Mouse (Mus musculus): ENCODE data around the gene Col16a1. TPM values are rescaled to one million over a fixed set of nuclear protein-coding genes. Genes with fewer than 3 reads are reported as not detected.

The Col16a1 gene
- polyA plus RNA-seq, 1 experiment from 2014 or later: 37.1 TPM

DNA sequence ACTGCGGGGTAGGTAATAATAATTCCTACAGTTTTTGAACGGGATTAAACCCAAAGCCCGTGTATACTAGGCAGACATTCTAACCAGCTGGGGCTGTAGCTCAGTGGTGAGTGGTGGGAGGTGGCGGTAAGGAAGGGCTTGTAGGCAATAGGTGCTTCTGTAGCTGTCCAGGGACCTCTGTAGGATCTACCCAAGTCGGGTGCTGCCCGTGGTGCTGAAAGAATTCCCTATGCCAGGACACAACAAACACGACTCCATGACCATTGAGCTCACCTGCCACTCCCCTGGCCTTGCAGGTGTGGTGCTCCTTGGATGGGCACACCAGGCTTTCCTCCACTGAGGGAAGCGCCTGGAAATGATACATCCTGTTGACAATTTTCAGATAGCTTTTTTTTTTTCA lies 22.1 kb upstream of the Col16a1 start:
- 35% methylated on average over 8 of the region's 8 CpGs for WGBS
- Histone ChIP-seq H3K27me3 (ENCODE audit: control insufficient read depth, insufficient read depth, low read length) (peaks cover 8% of the 10 kb centered on the region; the same call in 1 of the 2 replicates), H3K27ac (replicated peaks in 1 of 2; ENCODE audit: control insufficient read depth in 1 of 2, insufficient read depth in 1 of 2, low read depth in 2 of 2, low read length in 2 of 2) (no peak overlapping the region), H3K4me1 (ENCODE audit: control insufficient read depth in 2 of 2, insufficient read depth in 2 of 2, low read length in 2 of 2) (no peaks in the 10 kb centered on the region; a peak in 1 of 4 replicates), H3K4me2 (ENCODE audit: low read length) (no peak overlapping the region), H3K9me3 (ENCODE audit: control insufficient read depth, low read length) (no peaks in the 10 kb centered on the region), H3K36me3 (ENCODE audit: control insufficient read depth, insufficient read depth, low read length) (no peaks in the 10 kb centered on the region), H3K4me3 (ENCODE audit: control insufficient read depth in 1 of 2, insufficient read depth in 1 of 2, low read depth in 1 of 2, low read length in 2 of 2) (no peak overlapping the region), H3K9ac (ENCODE audit: low read length) (no peak overlapping the region)
- ATAC-seq (ENCODE audit: insufficient number of reproducible peaks, insufficient read depth, low FRiP score, low read depth): no peak

DNA sequence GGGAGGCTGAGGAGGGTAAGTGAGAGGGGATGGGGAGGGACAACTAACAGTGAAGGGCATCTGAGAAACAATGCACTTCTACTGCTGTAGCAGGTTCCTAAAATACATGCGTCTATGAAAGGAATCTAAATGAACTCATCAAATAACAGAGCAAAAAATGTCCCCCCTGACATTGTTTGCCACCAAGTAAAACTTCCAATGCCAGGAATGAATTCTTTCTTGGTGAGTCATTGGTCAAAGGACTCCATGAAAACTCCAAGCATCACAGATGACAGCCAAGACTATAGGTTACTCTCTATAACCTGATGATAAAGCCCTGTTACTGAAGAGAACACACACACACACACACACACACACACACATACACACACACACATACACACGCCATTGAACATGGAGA lies 16.5 kb upstream of the Col16a1 start:
- 62% methylated on average over 2 of the region's 2 CpGs for WGBS
- ATAC-seq (ENCODE audit: insufficient number of reproducible peaks, insufficient read depth, low FRiP score, low read depth): no peak
- no peak overlapping the region for H3K4me3 ChIP-seq (ENCODE audit: control insufficient read depth in 1 of 2, insufficient read depth in 1 of 2, low read depth in 1 of 2, low read length in 2 of 2)
- H3K27ac ChIP-seq (replicated peaks in 1 of 2; ENCODE audit: control insufficient read depth in 1 of 2, insufficient read depth in 1 of 2, low read depth in 2 of 2, low read length in 2 of 2): no peak overlapping the region
- no peaks in the 10 kb centered on the region for H3K9me3 ChIP-seq (ENCODE audit: control insufficient read depth, low read length)
- H3K9ac ChIP-seq (ENCODE audit: low read length): no peak overlapping the region
- no peaks in the 10 kb centered on the region for H3K36me3 ChIP-seq (ENCODE audit: control insufficient read depth, insufficient read depth, low read length)
- peaks cover 0 to under 1% of the 10 kb centered on the region in 2 experiments; a peak in 3 of 4 replicates for H3K4me1 ChIP-seq (ENCODE audit: control insufficient read depth in 2 of 2, insufficient read depth in 2 of 2, low read length in 2 of 2)
- peaks cover 22% of the 10 kb centered on the region for H3K27me3 ChIP-seq (ENCODE audit: control insufficient read depth, insufficient read depth, low read length)
- no peak overlapping the region for H3K4me2 ChIP-seq (ENCODE audit: low read length)

DNA sequence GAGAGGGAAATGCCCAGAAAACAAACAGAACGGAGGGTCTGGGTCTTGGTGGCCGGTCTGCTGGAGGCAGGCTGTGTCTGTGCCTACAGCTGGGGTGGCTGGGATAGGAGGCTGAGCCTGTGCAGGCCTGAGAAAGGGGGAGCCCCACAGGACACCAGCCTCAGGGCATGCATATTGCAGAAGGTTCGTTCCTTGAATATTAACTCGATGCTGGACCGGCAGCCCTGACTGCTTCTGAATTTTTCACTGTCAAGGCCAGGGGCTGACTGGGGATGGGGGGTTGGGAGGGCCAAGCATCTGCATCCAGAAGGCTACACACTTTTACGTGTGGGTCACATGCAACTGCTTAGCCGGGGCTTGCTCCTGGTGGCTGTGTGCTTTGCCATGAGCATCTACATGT lies 14.1 kb upstream of the Col16a1 start:
- Histone ChIP-seq H3K4me1 (ENCODE audit: control insufficient read depth in 2 of 2, insufficient read depth in 2 of 2, low read length in 2 of 2) (peaks cover 16% of the 10 kb centered on the region in 2 experiments), H3K36me3 (ENCODE audit: control insufficient read depth, insufficient read depth, low read length) (no peaks in the 10 kb centered on the region), H3K9me3 (ENCODE audit: control insufficient read depth, low read length) (no peaks in the 10 kb centered on the region), H3K27ac (replicated peaks in 1 of 2; ENCODE audit: control insufficient read depth in 1 of 2, insufficient read depth in 1 of 2, low read depth in 2 of 2, low read length in 2 of 2) (no peak overlapping the region), H3K27me3 (ENCODE audit: control insufficient read depth, insufficient read depth, low read length) (peaks cover 18% of the 10 kb centered on the region), H3K4me3 (ENCODE audit: control insufficient read depth in 1 of 2, insufficient read depth in 1 of 2, low read depth in 1 of 2, low read length in 2 of 2) (no peak overlapping the region), H3K4me2 (ENCODE audit: low read length) (no peak overlapping the region), H3K9ac (ENCODE audit: low read length) (no peak overlapping the region)
- WGBS: 70% methylated on average over 7 of the region's 7 CpGs
- ATAC-seq (ENCODE audit: insufficient number of reproducible peaks, insufficient read depth, low FRiP score, low read depth): no peak

DNA sequence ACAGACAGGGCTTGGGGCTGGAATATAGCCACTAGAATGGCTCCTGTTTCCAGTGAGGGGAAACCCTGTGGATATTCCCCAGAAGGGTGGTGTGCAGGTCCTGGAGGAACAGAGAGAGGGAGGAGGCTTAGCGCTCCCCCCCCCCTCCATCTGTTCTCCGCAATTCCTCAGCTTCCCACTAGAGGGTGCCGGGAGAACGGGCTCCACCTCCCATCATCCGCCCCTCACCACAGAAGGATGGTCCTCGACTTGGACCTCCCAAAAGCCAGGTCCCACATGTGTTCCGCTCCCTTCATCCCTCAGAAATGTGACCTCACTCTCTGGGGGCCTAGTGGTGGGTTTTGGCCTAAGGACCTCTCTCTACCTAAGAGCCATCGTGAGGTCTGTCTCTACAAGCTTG lies 11.5 kb upstream of the Col16a1 start:
- no peak overlapping the region for H3K4me3 ChIP-seq (ENCODE audit: control insufficient read depth in 1 of 2, insufficient read depth in 1 of 2, low read depth in 1 of 2, low read length in 2 of 2)
- H3K36me3 ChIP-seq (ENCODE audit: control insufficient read depth, insufficient read depth, low read length): no peaks in the 10 kb centered on the region
- ATAC-seq (ENCODE audit: insufficient number of reproducible peaks, insufficient read depth, low FRiP score, low read depth): 0 out of 2 replicates have a peak, but pooled peaks have one; percentile 14
- no peak overlapping the region for H3K9ac ChIP-seq (ENCODE audit: low read length)
- H3K4me1 ChIP-seq (ENCODE audit: control insufficient read depth in 2 of 2, insufficient read depth in 2 of 2, low read length in 2 of 2): peaks cover 16% of the 10 kb centered on the region in 2 experiments
- 3% methylated on average over 8 of the region's 8 CpGs for WGBS
- peak overlapping the region; percentile 68 to 71; a peak in 3 of 4 replicates for H3K27ac ChIP-seq (replicated peaks in 1 of 2; ENCODE audit: control insufficient read depth in 1 of 2, insufficient read depth in 1 of 2, low read depth in 2 of 2, low read length in 2 of 2)
- H3K4me2 ChIP-seq (ENCODE audit: low read length): peak overlapping the region; percentile 57
- no peaks in the 10 kb centered on the region for H3K9me3 ChIP-seq (ENCODE audit: control insufficient read depth, low read length)
- H3K27me3 ChIP-seq (ENCODE audit: control insufficient read depth, insufficient read depth, low read length): peaks cover 18% of the 10 kb centered on the region

DNA sequence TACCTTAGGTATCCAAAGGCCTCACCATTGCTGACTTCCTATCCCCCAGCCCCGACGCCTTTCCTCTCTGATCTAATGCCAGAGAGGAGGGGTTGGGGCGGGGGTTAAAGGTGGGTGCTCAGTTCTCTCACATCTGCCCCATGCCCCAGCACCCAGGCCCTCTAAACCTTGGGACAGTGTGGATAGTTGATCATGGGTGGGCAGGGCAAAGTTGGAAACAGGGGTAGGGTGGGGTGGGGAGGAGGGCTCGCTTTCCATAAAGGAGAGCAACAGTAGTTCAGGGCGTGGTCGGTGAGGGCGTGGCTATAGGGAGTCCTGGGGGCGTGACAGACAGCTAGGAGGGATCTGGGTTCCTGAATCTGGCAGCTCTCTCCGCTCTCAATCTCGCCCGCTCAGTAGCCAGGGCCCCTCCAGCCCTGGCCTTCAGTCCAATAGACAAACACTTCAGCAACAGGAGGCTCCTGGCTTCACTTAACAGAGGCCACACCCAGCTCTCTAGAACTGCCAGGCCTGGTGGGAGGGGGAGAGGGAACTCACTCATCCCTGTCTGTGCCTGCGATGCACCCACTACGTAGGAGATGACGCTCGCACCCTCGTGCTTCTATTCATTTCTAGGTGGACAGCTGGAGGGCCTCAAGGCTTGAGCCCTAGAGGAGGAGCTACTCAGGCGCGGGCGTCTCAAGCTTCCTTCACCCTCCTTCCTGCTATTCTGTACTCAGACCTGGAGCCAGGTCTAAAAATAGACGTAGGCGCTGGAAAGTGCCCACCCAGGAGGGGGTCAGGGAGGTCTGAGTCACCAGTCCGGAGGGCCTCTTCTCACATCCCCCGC lies 10.9 kb upstream of the Col16a1 start:
- Histone ChIP-seq H3K27me3 (ENCODE audit: control insufficient read depth, insufficient read depth, low read length) (peaks cover 18% of the 10 kb centered on the region), H3K9me3 (ENCODE audit: control insufficient read depth, low read length) (no peaks in the 10 kb centered on the region), H3K4me2 (ENCODE audit: low read length) (peak overlapping the region; percentile 57), H3K4me1 (ENCODE audit: control insufficient read depth in 2 of 2, insufficient read depth in 2 of 2, low read length in 2 of 2) (peaks cover 18% of the 10 kb centered on the region in 2 experiments), H3K9ac (ENCODE audit: low read length) (no peak overlapping the region), H3K27ac (replicated peaks in 1 of 2; ENCODE audit: control insufficient read depth in 1 of 2, insufficient read depth in 1 of 2, low read depth in 2 of 2, low read length in 2 of 2) (peak overlapping the region; percentile 68 to 71), H3K4me3 (ENCODE audit: control insufficient read depth in 1 of 2, insufficient read depth in 1 of 2, low read depth in 1 of 2, low read length in 2 of 2) (peak overlapping the region; percentile 8 to 9; a peak in 2 of 4 replicates), H3K36me3 (ENCODE audit: control insufficient read depth, insufficient read depth, low read length) (no peaks in the 10 kb centered on the region)
- WGBS: 3% methylated on average over 23 of the region's 23 CpGs
- ATAC-seq (ENCODE audit: insufficient number of reproducible peaks, insufficient read depth, low FRiP score, low read depth): peak; percentile 83

DNA sequence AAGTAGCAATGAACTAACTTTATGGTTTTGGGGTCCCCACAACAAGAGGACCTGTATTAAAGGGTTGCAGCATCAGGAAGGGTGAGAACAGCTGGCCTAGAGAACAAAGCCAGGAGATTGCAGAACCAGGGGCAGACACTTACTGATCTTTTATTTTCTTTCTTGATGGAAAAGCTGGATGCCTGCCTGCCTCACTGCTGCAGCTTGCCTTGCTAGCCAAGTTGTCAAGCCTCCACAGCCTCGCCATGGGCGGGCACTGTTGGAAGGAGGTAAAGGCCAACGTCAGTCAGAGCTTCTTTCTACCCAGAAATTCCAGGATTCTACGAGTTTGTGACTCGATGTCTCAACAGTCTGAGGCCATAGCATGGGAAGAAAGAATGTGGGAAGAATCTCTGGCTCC lies 8.3 kb upstream of the Col16a1 start:
- peaks cover 23 to 28% of the 10 kb centered on the region in 2 experiments for H3K4me1 ChIP-seq (ENCODE audit: control insufficient read depth in 2 of 2, insufficient read depth in 2 of 2, low read length in 2 of 2)
- H3K36me3 ChIP-seq (ENCODE audit: control insufficient read depth, insufficient read depth, low read length): no peaks in the 10 kb centered on the region
- no peak overlapping the region for H3K4me2 ChIP-seq (ENCODE audit: low read length)
- H3K9me3 ChIP-seq (ENCODE audit: control insufficient read depth, low read length): no peaks in the 10 kb centered on the region
- 51% methylated on average over 5 of the region's 5 CpGs for WGBS
- no peak for ATAC-seq (ENCODE audit: insufficient number of reproducible peaks, insufficient read depth, low FRiP score, low read depth)
- no peak overlapping the region for H3K27ac ChIP-seq (replicated peaks in 1 of 2; ENCODE audit: control insufficient read depth in 1 of 2, insufficient read depth in 1 of 2, low read depth in 2 of 2, low read length in 2 of 2)
- H3K27me3 ChIP-seq (ENCODE audit: control insufficient read depth, insufficient read depth, low read length): peaks cover 12% of the 10 kb centered on the region
- no peak overlapping the region for H3K4me3 ChIP-seq (ENCODE audit: control insufficient read depth in 1 of 2, insufficient read depth in 1 of 2, low read depth in 1 of 2, low read length in 2 of 2)
- no peak overlapping the region for H3K9ac ChIP-seq (ENCODE audit: low read length)

DNA sequence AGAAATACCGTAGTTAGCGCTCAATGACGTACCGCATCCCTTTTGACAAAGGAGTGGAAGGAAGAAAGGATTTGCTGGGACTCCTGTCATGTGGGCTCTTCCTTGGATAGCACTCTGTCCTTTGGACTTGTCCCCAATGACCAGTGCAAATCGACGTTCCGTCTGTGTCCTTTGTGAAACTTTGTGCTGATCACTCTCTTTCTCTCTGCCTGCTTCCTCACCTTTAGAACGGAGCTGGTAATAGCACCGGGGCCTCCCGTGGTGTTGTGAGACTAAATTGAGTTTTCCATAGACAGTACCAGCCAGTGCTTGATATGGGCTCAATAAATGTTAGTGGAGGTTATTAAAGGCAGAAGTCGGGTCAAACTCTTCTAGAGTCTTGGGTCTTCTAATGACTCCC lies 6.6 kb upstream of the Col16a1 start:
- Histone ChIP-seq H3K27me3 (ENCODE audit: control insufficient read depth, insufficient read depth, low read length) (no peaks in the 10 kb centered on the region), H3K4me1 (ENCODE audit: control insufficient read depth in 2 of 2, insufficient read depth in 2 of 2, low read length in 2 of 2) (peaks cover 30 to 38% of the 10 kb centered on the region in 2 experiments), H3K4me3 (ENCODE audit: control insufficient read depth in 1 of 2, insufficient read depth in 1 of 2, low read depth in 1 of 2, low read length in 2 of 2) (no peak overlapping the region), H3K27ac (replicated peaks in 1 of 2; ENCODE audit: control insufficient read depth in 1 of 2, insufficient read depth in 1 of 2, low read depth in 2 of 2, low read length in 2 of 2) (no peak overlapping the region), H3K36me3 (ENCODE audit: control insufficient read depth, insufficient read depth, low read length) (no peaks in the 10 kb centered on the region), H3K4me2 (ENCODE audit: low read length) (no peak overlapping the region), H3K9me3 (ENCODE audit: control insufficient read depth, low read length) (no peaks in the 10 kb centered on the region), H3K9ac (ENCODE audit: low read length) (no peak overlapping the region)
- WGBS: 90% methylated on average over 11 of the region's 11 CpGs
- ATAC-seq (ENCODE audit: insufficient number of reproducible peaks, insufficient read depth, low FRiP score, low read depth): no peak

Data from heart, embryonic 14.5 days (tissue).